Mouse (Mus musculus): Measurements from ENCODE around the gene Tmem184a.

Gene Tmem184a

DNA sequence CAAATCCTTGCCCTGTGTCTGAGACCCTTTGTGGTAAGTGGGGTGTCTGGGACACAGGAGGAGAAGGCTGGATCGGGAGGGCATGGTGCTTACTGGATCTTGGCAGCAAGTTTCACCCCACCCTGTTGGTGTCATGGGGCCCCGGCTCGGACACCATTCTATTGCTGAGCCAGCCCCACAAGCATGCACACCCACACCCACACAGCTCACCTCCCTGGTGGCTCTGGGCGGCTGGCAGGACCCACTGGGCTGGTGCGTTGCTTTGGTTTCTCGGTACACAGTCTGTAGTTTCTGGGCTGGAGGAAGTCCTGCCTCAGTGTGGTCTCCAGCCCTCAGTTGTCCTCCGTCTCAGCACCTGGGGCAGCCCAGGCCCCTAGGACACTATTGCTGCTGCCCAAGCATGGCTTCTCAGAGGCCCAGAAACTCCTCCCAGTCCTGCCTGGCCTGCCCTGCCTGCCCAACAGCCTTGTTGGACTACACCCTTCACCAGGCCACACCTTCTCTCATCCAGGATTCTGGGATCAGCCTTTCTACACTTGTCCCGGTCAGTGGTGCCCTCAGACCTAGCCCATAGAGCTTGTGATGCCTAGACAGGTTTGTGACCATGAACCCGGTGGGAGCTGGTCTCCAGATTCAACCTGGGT is at the start of gene Tmem184a:
Tmem184a (minus strand) TSS at position 380 of the 644 bp plus-strand sequence.
- peak; percentile 46 for DNase-seq (ENCODE audit: low spot score)

DNA sequence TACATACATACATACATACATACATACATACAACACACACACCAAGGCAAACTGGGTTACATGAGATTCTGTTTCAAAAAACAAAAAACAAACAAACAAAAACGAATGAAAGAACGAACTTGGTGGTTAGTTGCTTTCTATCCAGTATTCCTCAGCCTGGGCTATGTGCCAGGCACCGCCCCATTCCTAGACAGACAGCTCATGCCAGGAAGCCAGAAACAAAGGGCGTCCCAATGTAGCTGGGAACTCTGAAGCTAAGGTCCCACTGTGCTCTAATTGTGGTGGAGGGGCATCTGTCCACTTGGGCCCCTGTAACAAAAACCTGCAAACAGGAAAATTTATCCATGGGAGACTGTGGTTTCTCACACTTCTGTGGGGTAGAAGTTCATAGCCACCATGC is 43.0 kb upstream of the Tmem184a start:
- peak; percentile 38 for DNase-seq (ENCODE audit: low spot score)

- DNase-seq (ENCODE audit: low spot score), result no peak
Measured at GRCm38 (mm10) chr5:139860328-139861104, 40.8 kb upstream of the Tmem184a start.

DNA sequence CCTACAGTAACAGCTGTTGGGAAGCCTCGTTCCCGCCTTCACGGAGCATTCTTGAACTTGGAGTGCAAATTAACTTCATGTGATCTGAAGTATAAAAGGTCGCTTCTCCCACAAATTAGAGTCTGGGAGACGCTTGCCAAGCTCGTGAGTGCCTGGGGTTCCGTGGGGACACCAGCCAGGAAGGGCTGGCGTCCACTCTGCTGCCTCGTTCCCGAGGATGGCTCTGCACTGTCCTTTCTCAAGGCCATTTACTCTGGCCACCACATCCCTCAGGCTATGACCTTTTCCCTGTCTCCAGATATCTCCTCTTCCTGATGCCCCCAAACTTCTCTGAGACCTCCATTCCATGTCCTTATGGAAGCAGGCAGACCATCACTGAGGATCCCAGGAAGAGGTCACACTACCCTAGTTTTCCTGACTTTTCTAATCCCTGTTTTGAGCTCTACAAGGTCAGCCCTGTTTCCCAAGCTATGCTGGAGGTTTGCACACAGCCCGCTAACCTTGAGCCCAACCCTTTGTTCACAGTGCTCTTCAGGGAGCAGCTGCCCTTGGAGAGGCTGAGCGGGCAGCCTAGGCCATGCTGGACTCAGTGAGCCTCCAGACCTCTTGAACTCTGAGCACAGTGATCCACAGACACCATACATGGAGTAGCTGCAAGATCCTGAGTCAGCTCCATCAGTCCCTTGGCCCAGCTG is 30.1 kb upstream of the Tmem184a start:
- no peak for DNase-seq (ENCODE audit: low spot score)

- no peak for DNase-seq (ENCODE audit: low spot score)
Measured at GRCm38 (mm10) chr5:139839142-139839541, 19.4 kb upstream of the Tmem184a start.

GRCm38 (mm10) chr5:139838476-139838892 is 18.8 kb upstream of the Tmem184a start:
- peak; percentile 78 for DNase-seq (ENCODE audit: low spot score)

GRCm38 (mm10) chr5:139835706-139836105 is 16.0 kb upstream of the Tmem184a start:
- DNase-seq (ENCODE audit: low spot score), result no peak

DNA sequence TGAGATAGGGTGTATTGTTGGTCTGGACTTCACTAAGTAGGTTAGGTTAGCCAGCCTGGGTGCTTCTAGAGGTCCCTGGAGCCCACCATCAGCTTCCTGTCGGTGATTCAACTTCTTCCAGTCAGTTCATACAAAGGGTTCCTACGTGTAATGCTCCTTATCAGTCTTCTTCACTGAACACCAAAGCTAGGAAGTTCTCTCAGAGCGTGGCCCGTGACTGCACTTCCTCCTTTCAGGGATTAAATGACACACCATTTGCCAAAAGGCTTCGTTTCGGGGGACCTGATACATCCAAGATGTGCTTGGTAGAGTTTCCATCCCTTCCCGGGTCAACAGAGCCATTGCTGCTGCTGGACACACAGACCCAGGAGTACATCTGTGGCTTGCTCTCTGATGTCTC is 12.4 kb upstream of the Tmem184a start:
- no peak for DNase-seq (ENCODE audit: low spot score)

- no peak for DNase-seq (ENCODE audit: low spot score)
Measured at GRCm38 (mm10) chr5:139830734-139831133, 11.0 kb upstream of the Tmem184a start.

- no peak for DNase-seq (ENCODE audit: low spot score)
Measured at GRCm38 (mm10) chr5:139829384-139829783, 9.7 kb upstream of the Tmem184a start.

DNA sequence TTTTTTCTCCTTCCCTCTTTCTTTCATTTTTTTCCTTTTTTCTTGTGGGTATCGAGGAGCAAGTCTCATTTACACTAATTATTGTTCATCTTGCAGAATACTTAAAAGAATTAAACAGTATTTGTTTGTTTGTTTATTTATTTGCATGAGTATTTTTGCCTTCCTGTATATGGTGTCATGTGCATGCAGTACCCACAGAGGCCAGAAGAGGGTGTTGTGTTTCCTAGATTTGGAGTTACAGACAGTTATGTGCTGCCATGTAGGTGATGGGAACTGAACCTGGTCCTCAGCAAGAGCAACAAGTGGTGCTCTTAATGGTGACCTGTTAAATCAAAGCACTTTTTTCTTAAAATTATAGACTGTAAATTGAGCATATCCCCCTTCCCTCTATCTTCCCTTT is 7.9 kb upstream of the Tmem184a start:
- no peak for DNase-seq (ENCODE audit: low spot score)

DNA sequence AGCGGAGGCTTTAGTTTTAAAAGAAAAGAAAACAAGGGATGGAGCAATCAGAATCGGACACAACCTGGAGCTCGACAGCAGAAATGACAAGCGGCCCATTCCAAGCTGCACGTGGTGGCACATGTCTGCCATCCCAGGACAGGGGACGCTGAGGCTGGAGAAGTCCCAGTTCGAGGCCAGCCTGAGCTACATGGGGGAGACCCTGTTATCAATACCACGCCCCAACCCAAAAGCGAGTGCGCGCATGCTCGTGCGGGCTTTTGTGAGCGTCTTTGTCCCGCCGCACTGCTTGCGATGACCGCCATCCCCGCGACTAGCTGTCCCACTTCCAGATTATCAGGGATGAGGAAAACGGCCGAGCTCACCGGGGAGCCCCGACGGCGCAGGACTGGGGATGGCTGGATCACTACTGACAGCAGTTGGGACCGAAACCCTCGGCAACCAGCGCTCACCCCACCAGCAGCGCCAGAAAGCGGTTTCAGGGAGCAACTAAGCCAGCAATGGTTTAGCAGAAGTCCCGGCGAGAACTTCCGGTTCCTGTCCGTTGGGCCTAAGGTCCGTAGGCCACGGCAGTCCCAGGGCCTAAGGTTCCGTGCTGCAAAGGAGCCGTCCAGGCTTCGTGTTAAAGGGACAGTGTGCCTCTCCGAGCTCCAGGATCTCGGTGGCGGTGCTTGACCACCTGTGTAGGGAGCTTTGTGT is 6.8 kb upstream of the Tmem184a start, which contains the start of the genes Gm26938 and Psmg3:
Gm26938 (minus strand) TSS at position 51 of the 699 bp plus-strand sequence.
Psmg3 (minus strand) TSS at position 529 of the 699 bp plus-strand sequence.
- peak; percentile 90 for DNase-seq (ENCODE audit: low spot score)

- no peak for DNase-seq (ENCODE audit: low spot score)
Measured at GRCm38 (mm10) chr5:139825947-139826346, 6.2 kb upstream of the Tmem184a start.

DNA sequence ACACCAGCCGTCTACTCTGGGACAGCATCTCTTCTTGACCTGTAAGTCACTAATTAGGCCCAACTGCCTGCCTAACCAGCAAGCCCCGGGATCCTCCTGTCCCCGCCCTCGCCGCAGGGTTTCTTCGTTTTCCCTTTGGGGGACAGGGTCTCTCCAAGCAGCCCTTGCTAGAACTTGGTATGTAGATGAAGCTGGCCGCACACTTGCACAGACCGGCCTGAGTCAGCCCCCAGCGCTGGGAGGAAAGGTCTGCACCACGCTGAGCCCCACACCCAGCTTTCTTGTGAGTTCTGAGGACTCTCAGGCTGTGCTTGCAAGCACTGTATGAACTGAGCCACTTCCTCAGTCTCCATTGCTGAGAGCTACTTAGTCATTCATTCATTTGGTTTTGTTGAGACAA is 4.8 kb upstream of the Tmem184a start:
- no peak for DNase-seq (ENCODE audit: low spot score)

DNA sequence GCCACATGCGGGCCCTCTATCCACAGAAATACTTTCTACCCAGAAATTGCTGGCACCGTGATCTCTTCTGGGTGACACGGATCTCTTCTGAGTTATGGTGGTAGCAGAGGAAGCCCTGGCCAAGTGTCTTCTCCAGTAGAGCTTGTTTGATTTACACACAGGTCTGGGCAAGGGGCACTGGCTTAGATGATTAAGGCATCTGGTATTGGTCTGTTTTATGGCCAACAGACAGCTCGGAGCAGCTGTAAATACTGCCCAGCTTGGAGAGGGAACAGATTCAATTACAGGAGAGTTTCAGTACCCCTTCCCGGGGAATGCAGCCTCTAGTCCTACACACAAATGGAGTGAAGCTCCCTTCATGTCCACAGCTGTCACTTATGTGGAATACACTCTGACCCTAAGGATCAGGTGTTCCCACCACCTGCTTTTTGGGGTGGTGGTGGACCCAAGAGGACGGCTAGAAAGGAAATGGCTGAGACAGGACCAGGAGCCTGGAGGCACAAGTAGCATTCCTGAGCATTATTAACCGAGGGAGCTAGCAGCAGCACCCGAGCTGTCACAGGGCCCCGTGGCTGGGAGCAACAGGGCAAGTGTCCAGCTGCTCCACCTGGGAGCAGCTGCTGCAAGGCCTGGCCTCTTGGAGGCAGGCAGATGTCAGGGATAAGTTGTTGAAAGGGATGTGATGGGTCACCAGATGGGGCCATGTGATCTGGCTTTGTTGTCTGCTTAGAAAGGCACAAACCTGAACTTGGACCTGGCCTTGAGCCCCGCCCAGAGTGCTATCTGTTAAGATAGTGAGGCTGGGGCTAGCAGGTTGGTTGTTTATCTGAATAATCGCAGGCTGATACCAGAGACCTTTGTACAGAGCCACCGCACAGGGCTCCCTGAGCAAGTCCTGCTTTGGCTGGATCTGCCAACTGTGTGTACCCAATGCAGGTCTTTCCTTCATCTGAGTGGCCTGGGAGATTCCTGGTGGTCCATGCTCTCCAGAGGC is 2.0 kb upstream of the Tmem184a start:
- no peak for DNase-seq (ENCODE audit: low spot score)

DNA sequence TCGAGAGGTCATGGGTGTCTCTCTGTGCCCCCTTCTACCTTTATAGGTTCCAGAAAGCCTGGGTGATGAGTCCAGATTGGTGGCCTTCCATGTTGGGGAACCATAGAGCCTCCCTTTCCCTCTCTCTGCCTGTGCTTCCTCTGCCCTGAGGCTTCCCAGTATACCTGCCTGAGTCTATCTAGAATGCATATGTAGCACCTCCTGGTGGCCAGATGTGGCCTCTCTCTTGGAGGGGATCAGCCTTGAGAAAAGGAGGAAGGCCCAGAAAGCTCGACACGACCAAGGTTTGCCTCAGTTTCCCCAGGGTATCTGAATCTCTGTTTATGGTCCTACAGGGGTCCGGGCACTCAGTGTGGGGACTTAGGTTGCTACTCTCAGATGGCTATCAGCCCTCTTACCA is 916 bp downstream of the Tmem184a start:
- peak; percentile 56 for DNase-seq (ENCODE audit: low spot score)

- no peak for DNase-seq (ENCODE audit: low spot score)
Measured at GRCm38 (mm10) chr5:139818056-139818455, 1.7 kb downstream of the Tmem184a start.

GRCm38 (mm10) chr5:139817292-139817691 is 2.4 kb downstream of the Tmem184a start:
- no peak for DNase-seq (ENCODE audit: low spot score)

DNA sequence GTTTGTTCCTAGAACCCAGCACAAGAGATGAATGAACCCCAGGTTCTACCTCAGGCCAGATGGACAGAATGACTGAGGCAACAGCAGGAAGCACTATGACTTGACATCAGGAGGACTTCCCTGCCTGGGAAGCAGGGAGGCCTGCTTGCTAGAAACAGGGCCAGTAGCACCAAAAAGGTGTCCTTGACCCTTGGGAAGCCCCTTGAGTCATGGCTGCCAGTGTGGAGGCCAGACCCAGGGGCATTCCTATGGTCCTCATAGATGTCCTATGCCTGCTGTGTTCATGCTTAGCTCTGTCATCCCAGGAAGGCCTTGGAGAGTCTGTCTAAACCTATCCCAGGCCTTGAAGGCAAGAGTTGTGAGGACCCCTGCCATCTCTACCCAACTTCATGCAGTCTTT is 3.3 kb downstream of the Tmem184a start:
- no peak for DNase-seq (ENCODE audit: low spot score)

DNA sequence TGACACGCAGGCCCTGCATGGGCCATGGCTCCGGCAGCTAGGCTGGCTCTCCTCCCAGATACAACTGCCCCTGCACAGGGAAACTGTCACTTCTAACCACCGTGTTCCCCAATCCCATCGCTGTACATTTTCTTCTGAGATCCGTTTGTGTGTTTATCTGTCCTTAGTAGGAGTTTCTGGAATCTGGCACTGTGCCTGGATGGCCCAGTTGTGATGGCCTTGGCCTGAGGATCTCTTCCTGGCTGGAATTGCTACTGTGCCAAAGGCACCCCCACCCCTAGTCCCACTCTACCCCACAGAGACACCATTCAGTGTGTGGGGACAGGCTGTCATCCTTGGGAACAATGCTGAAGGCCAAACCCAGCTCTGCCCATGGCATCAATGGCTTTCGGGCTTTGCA is 3.8 kb downstream of the Tmem184a start:
- DNase-seq (ENCODE audit: low spot score), result no peak

DNA sequence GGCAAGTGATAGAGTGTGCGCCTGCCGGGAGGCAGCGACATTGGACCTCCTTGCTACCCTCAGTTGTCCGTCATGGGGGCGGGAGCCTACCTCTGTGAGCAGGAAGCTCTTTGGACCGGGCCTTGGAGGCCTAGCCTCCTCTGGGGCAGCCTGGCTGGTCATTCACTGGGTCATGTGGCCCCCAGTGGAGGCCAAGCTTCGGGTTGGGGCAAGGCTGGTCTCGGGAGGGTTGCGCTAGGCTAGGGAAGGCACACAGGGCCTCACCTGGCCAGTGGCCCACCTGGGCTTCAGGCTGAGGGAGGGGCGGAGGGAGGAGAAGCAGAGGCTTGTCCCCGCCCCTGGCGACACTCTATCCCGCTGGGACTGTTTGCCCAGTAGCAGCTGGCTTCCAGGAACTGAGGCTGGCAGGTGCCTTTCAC is 5.7 kb downstream of the Tmem184a start:
- peak; percentile 43 for DNase-seq (ENCODE audit: low spot score)

All from urinary bladder, postnatal 25 days (tissue).